Mouse (Mus musculus) intestine, embryonic 16.5 days (tissue): ENCODE results near the gene Grn. TPM values are rescaled to one million over a fixed set of nuclear protein-coding genes. Genes with fewer than 3 reads are reported as not detected.

ENCODE experiments used
- ATAC-seq: fragments of 200-750 bp; cut with Nextera tagmentation; 2 replicates; pipeline ENCODE4 v1.8.0; 2017; ENCODE audit warnings: moderate TSS enrichment, moderate library complexity
- H3K27ac ChIP-seq: fragments of 300-500 bp; sonication (generic); 2 replicates; pipeline ENCODE4 v1.5.1; 2014; ENCODE audit warnings: mild to moderate bottlenecking, low read length
- H3K27me3 ChIP-seq: fragments of 300-500 bp; sonication (generic); replicated peaks from 2 replicates; pipeline ENCODE4 v1.6.1; 2014; ENCODE audit warnings: low read length, control low read depth, mixed read lengths; ENCODE audit not compliant: control insufficient read depth, insufficient read depth
- H3K36me3 ChIP-seq: fragments of 300-500 bp; sonication (generic); 2 replicates; pipeline ENCODE4 v1.6.1; 2014; ENCODE audit warnings: low read length, control low read depth; ENCODE audit not compliant: control insufficient read depth, insufficient read depth
- H3K4me1 ChIP-seq: fragments of 300-500 bp; sonication (generic); 2 replicates; pipeline ENCODE4 v1.6.1; 2014; ENCODE audit warnings: low read length, control low read depth, mixed read lengths; ENCODE audit not compliant: control insufficient read depth, insufficient read depth
- H3K4me2 ChIP-seq: fragments of 300-500 bp; sonication (generic); 2 replicates; pipeline ENCODE4 v1.6.1; 2014; ENCODE audit warnings: low read depth, low read length, control low read depth
- H3K4me3 ChIP-seq: fragments of 300-500 bp; sonication (generic); 2 replicates; pipeline ENCODE4 v1.5.1; 2014; ENCODE audit warnings: mild to moderate bottlenecking, low read length
- H3K9ac ChIP-seq: fragments of 300-500 bp; sonication (generic); 2 replicates; pipeline ENCODE4 v1.6.1; 2014; ENCODE audit warnings: low read depth, low read length
- H3K9me3 ChIP-seq: fragments of 300-500 bp; sonication (generic); 2 replicates; pipeline ENCODE4 v1.6.1; 2016; ENCODE audit warnings: low read length, control low read depth; ENCODE audit not compliant: control insufficient read depth
- WGBS: fragments of 180-500 bp; shearing (Covaris S2); extraction: QIAGEN DNeasy Blood & Tissue Kit; methylation state at CpG from one replicate; pipeline ENCODE4 v1.1.7; 2014; 5-methylcytosine and 5-hydroxymethylcytosine counted together
- polyA plus RNA-seq: library from polyadenylated mRNA; unstranded; fragments of >200 nt; fragmentation: Nextera tagmentation; extraction: Ambion mirVana; gene quantifications from 2 replicates; pipeline ENCODE4 v1.2.1, GENCODE M21; 2015

Grn gene
- polyA plus RNA-seq, 1 experiment from 2014 or later, result 221 TPM

DNA sequence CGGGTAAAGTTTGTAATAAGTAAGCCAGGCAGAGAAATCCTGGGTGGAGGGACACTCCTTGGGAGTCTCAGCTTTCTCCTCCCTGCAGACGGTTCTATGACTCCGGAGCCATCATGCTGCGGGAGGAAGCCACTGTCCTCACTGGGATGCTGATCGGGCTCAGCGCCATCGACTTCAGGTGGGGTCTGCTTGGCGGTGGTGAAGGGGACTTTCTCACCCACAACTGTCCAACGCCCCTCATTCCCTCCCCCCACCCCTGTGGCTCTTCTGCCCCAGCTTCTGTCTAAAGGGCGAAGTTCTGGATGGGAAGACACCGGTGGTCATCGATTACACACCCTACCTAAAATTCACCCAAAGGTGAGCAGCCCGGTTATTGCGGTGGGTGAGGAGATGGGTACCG, 31.0 kb upstream of the Grn start:
- Histone ChIP-seq H3K4me3 (peak overlapping the region; percentile 39; the same call in 1 of the 2 replicates), H3K9ac (no peak overlapping the region), H3K4me1 (peaks cover 29% of the 10 kb centered on the region), H3K4me2 (peak overlapping the region; percentile 74), H3K36me3 (peaks cover 3% of the 10 kb centered on the region; the same call in 1 of the 2 replicates), H3K27ac (no peak overlapping the region), H3K9me3 (no peaks in the 10 kb centered on the region), H3K27me3 (peaks cover 23% of the 10 kb centered on the region)
- WGBS, result 17% methylated on average over 15 of the region's 15 CpGs
- ATAC-seq, result no peak

DNA sequence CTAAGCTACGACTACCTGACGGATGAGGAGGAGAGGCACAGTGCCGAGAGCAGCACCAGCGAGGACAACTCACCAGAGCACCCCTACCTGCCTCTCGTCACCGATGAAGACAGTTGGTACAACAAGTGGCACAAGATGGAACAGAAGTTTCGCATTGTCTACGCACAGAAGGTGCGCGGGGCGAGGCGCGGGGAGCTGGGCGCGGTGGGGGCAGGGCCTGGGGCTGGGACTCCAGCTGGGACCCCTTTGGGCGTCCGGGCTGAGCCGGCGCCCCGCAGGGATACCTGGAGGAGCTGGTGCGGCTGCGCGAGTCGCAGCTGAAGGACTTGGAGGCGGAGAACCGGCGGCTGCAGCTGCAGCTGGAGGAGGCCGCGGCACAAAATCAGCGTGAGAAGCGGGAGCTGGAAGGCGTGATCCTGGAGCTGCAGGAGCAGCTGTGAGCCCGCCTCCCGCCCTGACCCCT, 30.5 kb upstream of the Grn start:
- H3K4me3 ChIP-seq, result peak overlapping the region; percentile 39
- H3K4me1 ChIP-seq, result peaks cover 27% of the 10 kb centered on the region
- H3K27me3 ChIP-seq, result peaks cover 23% of the 10 kb centered on the region
- 2% methylated on average over 34 of the region's 34 CpGs for WGBS
- H3K36me3 ChIP-seq, result peaks cover 5% of the 10 kb centered on the region; the same call in 1 of the 2 replicates
- peak overlapping the region; percentile 55 for H3K9ac ChIP-seq
- peak overlapping the region; percentile 74 for H3K4me2 ChIP-seq
- ATAC-seq, result no peak
- no peaks in the 10 kb centered on the region for H3K9me3 ChIP-seq
- no peak overlapping the region for H3K27ac ChIP-seq

DNA sequence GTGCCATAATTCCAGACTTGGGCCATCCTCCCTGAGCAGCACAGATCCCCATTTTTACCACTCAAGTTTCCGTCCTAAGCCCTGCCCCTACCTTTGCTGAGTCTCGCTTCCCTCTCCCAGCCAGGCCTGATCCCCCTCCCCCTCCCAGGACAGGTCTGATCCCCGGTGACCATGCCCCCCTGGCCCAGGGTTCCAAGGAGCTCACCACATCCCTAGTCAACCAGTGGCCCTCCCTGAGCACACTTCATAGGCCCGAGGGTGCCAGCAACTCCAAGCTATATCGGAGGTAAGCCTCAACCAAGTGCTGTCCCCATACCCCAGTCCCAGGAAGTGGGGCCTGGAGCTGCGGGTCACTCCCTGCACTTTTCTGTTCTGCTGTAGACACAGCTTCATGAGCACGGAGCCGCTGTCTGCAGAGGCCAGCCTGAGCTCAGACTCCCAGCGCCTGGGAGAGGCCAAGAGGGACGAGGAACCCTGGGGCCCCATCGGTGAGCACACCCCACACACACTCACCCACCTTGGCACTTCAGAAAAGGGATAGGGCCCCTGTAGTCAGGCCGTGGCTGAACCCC, 29.5 kb upstream of the Grn start:
- H3K4me3 ChIP-seq, result no peak overlapping the region
- H3K4me2 ChIP-seq, result no peak overlapping the region
- no peak overlapping the region for H3K27ac ChIP-seq
- H3K27me3 ChIP-seq, result peaks cover 23% of the 10 kb centered on the region
- peaks cover 36% of the 10 kb centered on the region for H3K4me1 ChIP-seq
- H3K36me3 ChIP-seq, result peaks cover 9% of the 10 kb centered on the region; the same call in 1 of the 2 replicates
- 25% methylated on average over 12 of the region's 12 CpGs for WGBS
- no peaks in the 10 kb centered on the region for H3K9me3 ChIP-seq
- no peak overlapping the region for H3K9ac ChIP-seq
- ATAC-seq, result 0 out of 2 replicates have a peak, but pooled peaks have one; percentile 14

DNA sequence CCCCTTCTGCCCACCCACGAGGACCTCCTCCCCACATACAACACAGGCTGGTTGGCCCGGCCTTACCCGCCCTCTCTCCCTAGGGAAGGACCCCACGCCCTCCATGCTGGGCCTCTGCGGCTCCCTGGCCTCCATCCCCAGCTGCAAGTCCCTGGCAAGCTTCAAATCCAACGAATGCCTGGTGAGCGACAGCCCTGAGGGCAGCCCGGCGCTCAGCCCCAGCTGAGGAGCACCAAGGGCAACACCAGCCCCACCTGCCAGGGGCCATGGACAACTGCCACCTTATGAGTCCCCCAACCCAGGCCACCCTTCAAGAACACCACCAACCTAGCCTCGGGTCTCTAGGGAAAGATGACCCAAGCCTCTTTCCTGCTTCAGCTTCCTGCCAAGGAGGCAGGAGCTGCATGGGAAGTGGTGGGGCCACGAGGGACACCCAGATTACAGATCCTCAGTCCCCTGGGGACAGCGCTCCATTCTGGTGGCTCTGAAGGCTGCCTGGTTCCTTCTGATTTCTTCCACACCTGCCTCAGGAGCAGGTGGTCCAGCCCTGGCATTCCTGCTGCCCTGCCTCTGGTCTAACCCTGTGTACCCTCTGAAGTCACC, 28.1 kb upstream of the Grn start:
- ATAC-seq, result no peak
- Histone ChIP-seq H3K4me2 (no peak overlapping the region), H3K27me3 (peaks cover 21% of the 10 kb centered on the region), H3K27ac (no peak overlapping the region), H3K4me1 (peaks cover 46% of the 10 kb centered on the region), H3K9ac (no peak overlapping the region), H3K36me3 (peaks cover 9% of the 10 kb centered on the region; the same call in 1 of the 2 replicates), H3K4me3 (no peak overlapping the region), H3K9me3 (no peaks in the 10 kb centered on the region)
- 68% methylated on average over 12 of the region's 12 CpGs for WGBS

DNA sequence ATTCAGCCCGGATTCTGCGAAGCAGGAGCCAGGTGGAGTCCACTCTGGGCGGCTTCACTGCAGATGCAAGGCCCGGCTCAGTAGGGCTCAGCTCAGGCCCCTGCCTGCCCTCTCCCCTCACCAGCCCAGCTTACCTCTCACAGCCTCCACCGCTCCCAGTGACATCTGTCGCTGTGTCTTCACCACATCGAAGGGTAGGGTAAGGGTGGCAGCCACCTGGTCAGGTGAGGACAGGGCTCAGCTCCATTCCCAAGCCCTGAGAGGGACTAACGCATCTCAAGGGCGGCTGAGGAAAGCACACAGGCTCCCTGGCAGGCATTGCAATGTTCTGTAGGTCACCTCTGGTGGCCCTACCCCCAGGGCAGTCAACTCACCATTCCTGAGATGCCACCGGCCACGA, 26.5 kb upstream of the Grn start:
- H3K4me3 ChIP-seq, result no peak overlapping the region
- H3K27me3 ChIP-seq, result peaks cover 12% of the 10 kb centered on the region
- H3K4me2 ChIP-seq, result no peak overlapping the region
- peaks cover 43% of the 10 kb centered on the region for H3K4me1 ChIP-seq
- 93% methylated on average over 11 of the region's 11 CpGs for WGBS
- no peak overlapping the region for H3K9ac ChIP-seq
- ATAC-seq, result no peak
- H3K27ac ChIP-seq, result no peak overlapping the region
- no peaks in the 10 kb centered on the region for H3K9me3 ChIP-seq
- peaks cover 9% of the 10 kb centered on the region; the same call in 1 of the 2 replicates for H3K36me3 ChIP-seq

DNA sequence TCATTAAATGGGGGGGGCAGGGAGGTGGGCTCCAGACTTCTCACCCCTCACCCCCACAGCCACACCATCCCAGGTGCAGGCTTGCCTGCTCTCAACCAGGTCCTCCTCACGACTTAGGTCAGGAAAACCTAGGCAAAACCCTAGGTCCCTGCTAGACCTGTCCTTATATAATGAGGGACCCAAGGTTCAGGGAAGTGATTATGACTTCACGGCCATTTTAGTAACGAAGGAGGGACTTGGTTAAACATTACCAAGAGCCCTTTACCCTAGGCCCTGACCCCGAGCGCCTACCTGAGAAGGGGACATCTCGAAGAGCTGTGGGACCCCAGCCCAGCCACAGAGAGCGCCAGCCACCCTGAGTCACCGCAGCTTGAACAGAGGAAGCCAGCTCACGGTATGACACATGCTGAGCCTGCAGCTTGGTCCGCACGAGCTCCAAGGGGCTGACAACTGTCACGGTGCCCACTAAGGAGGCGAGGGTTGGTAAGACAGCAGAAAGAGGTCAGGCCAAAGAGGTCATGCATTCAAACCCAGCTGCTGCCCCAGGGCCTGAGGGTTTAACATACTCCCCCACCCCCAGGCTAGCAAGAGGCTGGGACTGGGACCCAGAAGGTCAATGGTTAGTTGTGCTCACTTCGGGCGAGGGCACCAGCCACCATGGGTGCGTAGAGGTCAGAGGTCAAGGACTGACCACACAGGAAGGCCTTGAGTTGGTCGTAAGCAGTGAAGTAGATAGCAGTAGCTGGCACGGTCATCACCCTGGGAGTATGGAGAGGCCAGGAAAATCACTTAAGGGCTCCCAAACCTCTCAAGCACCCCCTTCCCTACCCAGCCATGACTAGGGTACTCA, 25.7 kb upstream of the Grn start:
- Histone ChIP-seq H3K9me3 (no peaks in the 10 kb centered on the region), H3K4me1 (peaks cover 41% of the 10 kb centered on the region), H3K9ac (0 out of 2 replicates have a peak overlapping the region, but pooled peaks have one; percentile 16), H3K27me3 (peaks cover 9% of the 10 kb centered on the region), H3K27ac (no peak overlapping the region), H3K36me3 (peaks cover 9% of the 10 kb centered on the region; the same call in 1 of the 2 replicates), H3K4me3 (no peak overlapping the region), H3K4me2 (0 out of 2 replicates have a peak overlapping the region, but pooled peaks have one; percentile 17)
- ATAC-seq, result no peak
- WGBS, result 76% methylated on average over 18 of the region's 18 CpGs

DNA sequence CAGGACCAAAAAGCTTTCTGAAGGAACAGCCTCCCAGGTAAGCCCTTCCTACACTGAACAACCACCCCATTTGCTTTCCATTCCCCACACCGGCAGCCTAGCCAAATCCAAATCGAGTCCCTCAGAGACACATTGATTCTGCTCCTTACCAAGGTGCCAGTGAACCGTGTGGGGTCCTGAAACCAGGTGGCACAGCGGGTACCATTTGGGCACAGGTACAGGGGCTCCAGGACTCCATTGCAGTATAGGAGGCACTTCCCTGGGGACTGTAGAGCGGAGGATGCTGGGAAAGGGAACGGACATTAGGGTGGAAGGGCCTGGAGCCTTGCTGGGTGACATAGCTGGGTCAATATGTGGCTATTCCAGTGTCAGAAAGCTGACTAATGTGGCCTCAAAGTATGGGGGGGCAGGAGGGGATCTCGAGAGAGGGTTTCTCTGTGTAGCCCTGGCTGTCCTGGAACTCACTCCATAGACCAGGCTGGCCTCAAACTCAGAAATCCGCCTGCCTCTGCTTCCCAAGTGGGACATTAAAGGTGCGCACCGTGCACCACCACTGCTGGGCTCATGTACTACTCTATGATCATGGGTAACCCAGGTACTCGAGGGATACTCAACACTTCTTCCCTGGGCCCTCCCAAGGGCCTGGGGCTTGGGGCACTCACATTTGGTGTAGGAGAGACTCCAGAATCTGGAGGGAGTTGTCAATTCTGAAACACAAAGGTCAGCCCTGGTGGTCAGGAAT, 24.4 kb upstream of the Grn start:
- peak overlapping the region; percentile 74 for H3K4me2 ChIP-seq
- WGBS, result 82% methylated on average over 11 of the region's 11 CpGs
- no peaks in the 10 kb centered on the region; the same call in 1 of the 2 replicates for H3K27me3 ChIP-seq
- peak overlapping the region; percentile 95 for H3K9ac ChIP-seq
- ATAC-seq, result no peak
- H3K36me3 ChIP-seq, result peaks cover 9% of the 10 kb centered on the region; the same call in 1 of the 2 replicates
- no peak overlapping the region for H3K27ac ChIP-seq
- H3K4me3 ChIP-seq, result peak overlapping the region; percentile 92
- H3K4me1 ChIP-seq, result peaks cover 38% of the 10 kb centered on the region
- H3K9me3 ChIP-seq, result no peaks in the 10 kb centered on the region

DNA sequence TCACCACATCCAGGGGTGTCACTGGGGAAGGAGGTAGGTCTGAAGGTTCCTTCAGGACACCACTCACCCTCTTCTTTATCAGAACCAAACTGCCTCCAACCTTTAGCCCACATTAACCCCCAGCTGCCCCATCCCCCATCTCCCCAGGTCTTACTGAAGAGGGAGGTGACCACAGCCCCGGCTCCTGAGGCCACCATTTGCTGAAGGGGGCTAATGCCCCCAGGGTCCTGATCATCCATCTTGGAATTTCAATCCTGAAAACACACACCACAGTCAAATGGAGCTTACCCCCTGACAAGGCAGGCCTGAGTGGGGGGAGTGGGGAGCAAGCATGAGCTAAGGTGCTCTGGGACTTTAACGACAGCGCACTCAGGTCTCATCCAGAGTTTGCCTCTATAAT, 23.7 kb upstream of the Grn start:
- WGBS, result 9% methylated on average over 3 of the region's 3 CpGs

More for the DNA sequence above, 23.7 kb upstream of the Grn start:
- H3K4me3 ChIP-seq, result peak overlapping the region; percentile 92
- no peaks in the 10 kb centered on the region for H3K27me3 ChIP-seq
- H3K36me3 ChIP-seq, result peaks cover 9% of the 10 kb centered on the region; the same call in 1 of the 2 replicates
- H3K4me1 ChIP-seq, result peaks cover 33% of the 10 kb centered on the region
- peak overlapping the region; percentile 74 for H3K4me2 ChIP-seq
- H3K27ac ChIP-seq, result peak overlapping the region; percentile 98
- no peak for ATAC-seq
- H3K9me3 ChIP-seq, result no peaks in the 10 kb centered on the region
- H3K9ac ChIP-seq, result peak overlapping the region; percentile 95
